Mouse (Mus musculus): Measurements from ENCODE around the gene Pam16.

Pam16 gene

GRCm38 (mm10) chr16:4608532-4609059, 16.2 kb downstream of the Pam16 start:
- DNase-seq (ENCODE audit: low spot score): no peak

GRCm38 (mm10) chr16:4607818-4608531, 16.8 kb downstream of the Pam16 start:
- peak; percentile 88 for DNase-seq (ENCODE audit: low spot score)

- DNase-seq (ENCODE audit: low spot score): peak; percentile 74
These were observed 18.2 kb downstream of the Pam16 start for GRCm38 (mm10) chr16:4606431-4607084.

- DNase-seq (ENCODE audit: low spot score): no peak
These were observed 19.2 kb downstream of the Pam16 start for GRCm38 (mm10) chr16:4605514-4606131.

- no peak for DNase-seq (ENCODE audit: low spot score)
These were observed 20.4 kb downstream of the Pam16 start for GRCm38 (mm10) chr16:4604293-4604837.

GRCm38 (mm10) chr16:4603453-4603837, 21.3 kb downstream of the Pam16 start:
- DNase-seq (ENCODE audit: low spot score): no peak

- peak; percentile 66 for DNase-seq (ENCODE audit: low spot score)
These were observed 21.9 kb downstream of the Pam16 start for GRCm38 (mm10) chr16:4602766-4603452.

GRCm38 (mm10) chr16:4602189-4602588, 22.6 kb downstream of the Pam16 start:
- DNase-seq (ENCODE audit: low spot score): no peak

- DNase-seq (ENCODE audit: low spot score): no peak
These were observed 24.0 kb downstream of the Pam16 start for GRCm38 (mm10) chr16:4600701-4601310.

GRCm38 (mm10) chr16:4599616-4600015, 25.2 kb downstream of the Pam16 start:
- no peak for DNase-seq (ENCODE audit: low spot score)

GRCm38 (mm10) chr16:4598891-4599543, 25.8 kb downstream of the Pam16 start:
- DNase-seq (ENCODE audit: low spot score): no peak

GRCm38 (mm10) chr16:4598041-4598440, 26.7 kb downstream of the Pam16 start:
- DNase-seq (ENCODE audit: low spot score): no peak

- peak; percentile 64 for DNase-seq (ENCODE audit: low spot score)
These were observed 27.5 kb downstream of the Pam16 start for GRCm38 (mm10) chr16:4597296-4597695.

GRCm38 (mm10) chr16:4596836-4597235, 28.0 kb downstream of the Pam16 start:
- DNase-seq (ENCODE audit: low spot score): no peak

GRCm38 (mm10) chr16:4596141-4596728, 28.6 kb downstream of the Pam16 start:
- DNase-seq (ENCODE audit: low spot score): no peak

- DNase-seq (ENCODE audit: low spot score): peak; percentile 78
These were observed 29.2 kb downstream of the Pam16 start for GRCm38 (mm10) chr16:4595527-4595963.

- peak; percentile 75 for DNase-seq (ENCODE audit: low spot score)
These were observed 29.8 kb downstream of the Pam16 start for GRCm38 (mm10) chr16:4594814-4595526.

- peak; percentile 80 for DNase-seq (ENCODE audit: low spot score)
These were observed 30.6 kb downstream of the Pam16 start, which contains the start of gene Glis2 for GRCm38 (mm10) chr16:4593971-4594813. Gene Glis2 (plus strand): TSS chr16:4594713.

Measured in testis, postnatal 10 days (tissue).